Mouse (Mus musculus): Measurements from ENCODE around the gene Mageb3. TPM values are rescaled to one million over a fixed set of nuclear protein-coding genes. Genes with fewer than 3 reads are reported as not detected.
"Not testable (repeated sequence)": the region's sequence is repeated elsewhere in the genome, so short reads cannot be mapped to it uniquely, and the experiment has no call there.

Mageb3 gene
- polyA plus RNA-seq (2015; fragmentation: Nextera tagmentation; extraction: Ambion mirVana), result 0.22 and 0.25 TPM in 2 replicates

GRCm38 (mm10) chr2:121955765-121956223 lies at the start of gene Mageb3, which contains the start of gene Ctdspl2:
Gene Mageb3 (minus strand): TSS chr2:121956092.
Gene Ctdspl2 (plus strand): TSS chr2:121956001.
- under 1% methylated on average over 48 of the region's 48 CpGs for WGBS
- Histone ChIP-seq H3K36me3 (ENCODE audit: insufficient read depth, low read length) (peaks cover 1% of the 10 kb centered on the region; the same call in 1 of the 2 replicates), H3K4me1 (ENCODE audit: insufficient read depth, low read length) (peaks cover 23% of the 10 kb centered on the region), H3K27me3 (ENCODE audit: insufficient read depth, low read length) (no peaks in the 10 kb centered on the region), H3K27ac (ENCODE audit: low read length) (peak within 1 kb of the TSS; percentile 98), H3K9ac (replicated peaks; ENCODE audit: low read length) (peak within 1 kb of the TSS; percentile 96), H3K4me3 (ENCODE audit: low read length) (peak within 1 kb of the TSS; percentile 97), H3K4me2 (replicated peaks; ENCODE audit: low read depth, low read length) (peak within 1 kb of the TSS; percentile 83), H3K9me3 (ENCODE audit: low read length) (no peaks in the 10 kb centered on the region)
- ATAC-seq (ENCODE audit: low FRiP score, low TSS enrichment), result peak; percentile 99

- 89% methylated on average over 1 of the region's 1 CpGs for WGBS
- H3K27me3 ChIP-seq (ENCODE audit: insufficient read depth, low read length), result no peaks in the 10 kb centered on the region
- H3K9ac ChIP-seq (replicated peaks; ENCODE audit: low read length), result no peak overlapping the region
- H3K27ac ChIP-seq (ENCODE audit: low read length), result no peak overlapping the region
- H3K4me2 ChIP-seq (replicated peaks; ENCODE audit: low read depth, low read length), result no peak overlapping the region
- ATAC-seq (ENCODE audit: low FRiP score, low TSS enrichment), result no peak
- peaks cover 26% of the 10 kb centered on the region for H3K36me3 ChIP-seq (ENCODE audit: insufficient read depth, low read length)
- no peaks in the 10 kb centered on the region for H3K9me3 ChIP-seq (ENCODE audit: low read length)
- no peak overlapping the region for H3K4me3 ChIP-seq (ENCODE audit: low read length)
- no peaks in the 10 kb centered on the region for H3K4me1 ChIP-seq (ENCODE audit: insufficient read depth, low read length)
Measured at GRCm38 (mm10) chr2:121995738-121996137, 39.8 kb upstream of the Mageb3 start.

DNA sequence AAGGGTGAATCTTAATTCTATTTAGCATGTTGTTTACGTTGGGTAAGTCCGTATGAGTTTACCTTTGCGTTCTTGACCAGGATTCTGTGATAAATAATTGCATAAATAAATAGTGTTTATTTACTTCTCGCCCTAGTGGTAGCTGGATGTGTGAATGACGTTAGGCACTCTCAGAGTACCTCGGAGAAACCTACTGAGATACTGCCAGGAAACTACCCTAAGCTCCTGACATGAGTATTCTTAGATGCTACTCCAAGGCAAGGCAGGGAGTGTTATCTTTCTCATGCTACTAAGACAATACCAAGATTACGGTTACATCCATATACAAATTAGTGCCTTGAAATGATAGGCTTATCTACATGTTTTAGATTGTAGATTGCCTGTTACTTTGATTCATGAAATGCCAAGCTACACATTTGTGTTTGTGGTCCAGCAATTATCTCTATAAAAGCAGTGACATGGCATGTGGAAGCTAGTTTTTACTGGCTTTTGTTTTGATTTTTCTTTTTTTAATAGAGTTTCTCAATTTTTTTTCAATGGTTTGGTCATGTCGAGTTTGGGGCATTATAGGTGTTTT lies 1.4 kb upstream of the Mageb3 start:
- H3K4me3 ChIP-seq (ENCODE audit: low read length), result peak overlapping the region; percentile 97
- no peaks in the 10 kb centered on the region for H3K27me3 ChIP-seq (ENCODE audit: insufficient read depth, low read length)
- H3K36me3 ChIP-seq (ENCODE audit: insufficient read depth, low read length), result peaks cover 8% of the 10 kb centered on the region; the same call in 1 of the 2 replicates
- peak overlapping the region; percentile 96 for H3K9ac ChIP-seq (replicated peaks; ENCODE audit: low read length)
- peak overlapping the region; percentile 83 for H3K4me2 ChIP-seq (replicated peaks; ENCODE audit: low read depth, low read length)
- peaks cover 23% of the 10 kb centered on the region for H3K4me1 ChIP-seq (ENCODE audit: insufficient read depth, low read length)
- ATAC-seq (ENCODE audit: low FRiP score, low TSS enrichment), result no peak
- H3K9me3 ChIP-seq (ENCODE audit: low read length), result no peaks in the 10 kb centered on the region
- 4% methylated on average over 8 of the region's 8 CpGs for WGBS
- H3K27ac ChIP-seq (ENCODE audit: low read length), result peak overlapping the region; percentile 98

DNA sequence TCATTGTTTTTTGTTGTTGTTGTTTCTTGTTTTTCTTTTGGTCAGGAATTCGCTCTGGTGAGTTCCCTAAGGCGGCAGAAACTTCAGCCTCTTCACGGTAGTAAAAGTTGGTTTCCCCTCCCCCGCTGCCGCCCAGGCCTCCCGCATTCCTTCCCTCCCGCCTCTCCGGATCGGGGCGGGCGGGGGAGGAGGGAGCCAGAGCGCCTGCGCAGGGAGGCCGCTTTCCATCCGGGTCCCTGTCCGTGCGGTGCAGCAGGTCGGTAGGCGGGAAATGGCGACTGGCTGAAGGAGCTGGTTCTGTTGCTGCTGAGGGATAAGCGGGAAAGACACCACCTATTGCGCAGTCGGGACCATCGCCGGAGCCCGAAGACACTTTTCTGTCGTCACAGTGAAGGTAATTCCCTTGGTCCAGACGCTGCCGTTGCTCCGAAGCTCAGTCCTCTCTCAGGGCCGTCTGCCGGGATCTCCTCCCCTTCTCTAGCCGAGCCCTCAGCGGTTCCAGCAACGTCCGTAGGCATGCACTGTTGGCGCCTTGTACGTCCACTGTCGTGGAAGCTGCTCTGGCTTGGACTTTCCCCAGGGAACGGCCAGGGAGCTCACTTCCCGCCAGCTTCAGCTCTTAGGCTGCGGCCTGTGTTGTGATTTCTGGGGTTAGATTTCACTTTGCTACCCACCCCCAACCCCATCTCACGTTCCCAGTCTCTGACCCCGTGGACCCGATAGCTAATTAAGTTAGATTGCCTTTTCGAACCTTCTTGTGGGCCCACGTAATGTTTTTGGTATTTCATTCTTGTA lies 529 bp upstream of the Mageb3 start:
- H3K27ac ChIP-seq (ENCODE audit: low read length), result peak overlapping the region; percentile 98
- H3K27me3 ChIP-seq (ENCODE audit: insufficient read depth, low read length), result no peaks in the 10 kb centered on the region
- H3K9ac ChIP-seq (replicated peaks; ENCODE audit: low read length), result peak overlapping the region; percentile 96
- under 1% methylated on average over 46 of the region's 47 CpGs for WGBS
- peaks cover 23% of the 10 kb centered on the region for H3K4me1 ChIP-seq (ENCODE audit: insufficient read depth, low read length)
- ATAC-seq (ENCODE audit: low FRiP score, low TSS enrichment), result peak; percentile 94
- H3K9me3 ChIP-seq (ENCODE audit: low read length), result no peaks in the 10 kb centered on the region
- H3K36me3 ChIP-seq (ENCODE audit: insufficient read depth, low read length), result peaks cover 3% of the 10 kb centered on the region; the same call in 1 of the 2 replicates
- peak overlapping the region; percentile 83 for H3K4me2 ChIP-seq (replicated peaks; ENCODE audit: low read depth, low read length)
- H3K4me3 ChIP-seq (ENCODE audit: low read length), result peak overlapping the region; percentile 97

- Histone ChIP-seq H3K9me3 (ENCODE audit: low read length) (no peaks in the 10 kb centered on the region), H3K27ac (ENCODE audit: low read length) (peak overlapping the region; percentile 98), H3K4me3 (ENCODE audit: low read length) (peak overlapping the region; percentile 97), H3K4me1 (ENCODE audit: insufficient read depth, low read length) (peaks cover 23% of the 10 kb centered on the region), H3K27me3 (ENCODE audit: insufficient read depth, low read length) (no peaks in the 10 kb centered on the region), H3K4me2 (replicated peaks; ENCODE audit: low read depth, low read length) (peak overlapping the region; percentile 83), H3K9ac (replicated peaks; ENCODE audit: low read length) (peak overlapping the region; percentile 96), H3K36me3 (ENCODE audit: insufficient read depth, low read length) (no peaks in the 10 kb centered on the region)
- 15% methylated on average over 10 of the region's 10 CpGs for WGBS
- no peak for ATAC-seq (ENCODE audit: low FRiP score, low TSS enrichment)
Measured at GRCm38 (mm10) chr2:121954971-121955656, 778 bp downstream of the Mageb3 start.

GRCm38 (mm10) chr2:121943364-121943763 lies 12.5 kb downstream of the Mageb3 start:
- Histone ChIP-seq H3K4me1 (ENCODE audit: insufficient read depth, low read length) (no peaks in the 10 kb centered on the region), H3K9ac (replicated peaks; ENCODE audit: low read length) (no peak overlapping the region), H3K4me2 (replicated peaks; ENCODE audit: low read depth, low read length) (no peak overlapping the region), H3K9me3 (ENCODE audit: low read length) (no peaks in the 10 kb centered on the region), H3K27ac (ENCODE audit: low read length) (no peak overlapping the region), H3K4me3 (ENCODE audit: low read length) (no peak overlapping the region), H3K36me3 (ENCODE audit: insufficient read depth, low read length) (no peaks in the 10 kb centered on the region), H3K27me3 (ENCODE audit: insufficient read depth, low read length) (no peaks in the 10 kb centered on the region)
- ATAC-seq (ENCODE audit: low FRiP score, low TSS enrichment), result no peak
- 83% methylated on average over 3 of the region's 3 CpGs for WGBS

- not testable (repeated sequence) for H3K27ac ChIP-seq (ENCODE audit: low read length); ATAC-seq (ENCODE audit: low FRiP score, low TSS enrichment); H3K9me3 ChIP-seq (ENCODE audit: low read length); H3K27me3 ChIP-seq (ENCODE audit: insufficient read depth, low read length); H3K4me1 ChIP-seq (ENCODE audit: insufficient read depth, low read length); H3K4me3 ChIP-seq (ENCODE audit: low read length); H3K36me3 ChIP-seq (ENCODE audit: insufficient read depth, low read length); H3K9ac ChIP-seq (replicated peaks; ENCODE audit: low read length); H3K4me2 ChIP-seq (replicated peaks; ENCODE audit: low read depth, low read length)
- WGBS, result 83% methylated on average over 2 of the region's 2 CpGs
Measured at GRCm38 (mm10) chr2:121937624-121938023, 18.3 kb downstream of the Mageb3 start.

- H3K9me3 ChIP-seq (ENCODE audit: low read length), result no peaks in the 10 kb centered on the region
- WGBS, result 85% methylated on average over 5 of the region's 5 CpGs
- no peak overlapping the region for H3K27ac ChIP-seq (ENCODE audit: low read length)
- no peak for ATAC-seq (ENCODE audit: low FRiP score, low TSS enrichment)
- H3K4me2 ChIP-seq (replicated peaks; ENCODE audit: low read depth, low read length), result no peak overlapping the region
- no peak overlapping the region for H3K4me3 ChIP-seq (ENCODE audit: low read length)
- H3K9ac ChIP-seq (replicated peaks; ENCODE audit: low read length), result no peak overlapping the region
- no peaks in the 10 kb centered on the region for H3K27me3 ChIP-seq (ENCODE audit: insufficient read depth, low read length)
- no peaks in the 10 kb centered on the region for H3K4me1 ChIP-seq (ENCODE audit: insufficient read depth, low read length)
- peaks cover 3% of the 10 kb centered on the region for H3K36me3 ChIP-seq (ENCODE audit: insufficient read depth, low read length)
Measured at GRCm38 (mm10) chr2:121916047-121916970, 39.6 kb downstream of the Mageb3 start.

- Histone ChIP-seq H3K9me3 (ENCODE audit: low read length) (no peaks in the 10 kb centered on the region), H3K27me3 (ENCODE audit: insufficient read depth, low read length) (no peaks in the 10 kb centered on the region), H3K4me1 (ENCODE audit: insufficient read depth, low read length) (no peaks in the 10 kb centered on the region), H3K4me3 (ENCODE audit: low read length) (no peak overlapping the region), H3K9ac (replicated peaks; ENCODE audit: low read length) (no peak overlapping the region), H3K4me2 (replicated peaks; ENCODE audit: low read depth, low read length) (no peak overlapping the region), H3K36me3 (ENCODE audit: insufficient read depth, low read length) (peaks cover 9% of the 10 kb centered on the region), H3K27ac (ENCODE audit: low read length) (no peak overlapping the region)
- ATAC-seq (ENCODE audit: low FRiP score, low TSS enrichment), result no peak
- 90% methylated on average over 3 of the region's 3 CpGs for WGBS
Measured at GRCm38 (mm10) chr2:121909975-121910374, 45.9 kb downstream of the Mageb3 start.
